Mouse (Mus musculus) neural tube, embryonic 12.5 days (tissue): ENCODE results near the gene Taf5. TPM values are rescaled to one million over a fixed set of nuclear protein-coding genes. Genes with fewer than 3 reads are reported as not detected.

Source experiments
- ATAC-seq: fragments of 200-750 bp; cut with Nextera tagmentation; 2 replicates; pipeline ENCODE4 v1.8.0; 2017; ENCODE audit warnings: low read depth, mild to moderate bottlenecking, moderate TSS enrichment, moderate library complexity; ENCODE audit not compliant: low FRiP score
- H3K27ac ChIP-seq: fragments of 300-500 bp; sonication (generic); 2 replicates; pipeline ENCODE4 v1.5.1; 2016
- H3K27me3 ChIP-seq: fragments of 300-500 bp; sonication (generic); replicated peaks from 2 replicates; pipeline ENCODE4 v1.6.1; 2016; ENCODE audit warnings: mild to moderate bottlenecking
- H3K36me3 ChIP-seq: fragments of 300-500 bp; sonication (generic); 2 replicates; pipeline ENCODE4 v1.6.1; 2016; ENCODE audit warnings: mild to moderate bottlenecking
- H3K4me1 ChIP-seq: fragments of 300-500 bp; sonication (generic); 2 replicates; pipeline ENCODE4 v1.6.1; 2016
- H3K4me2 ChIP-seq: fragments of 300-500 bp; sonication (generic); replicated peaks from 2 replicates; pipeline ENCODE4 v1.6.1; 2016; ENCODE audit warnings: mild to moderate bottlenecking
- H3K4me3 ChIP-seq: fragments of 300-500 bp; sonication (generic); 2 replicates; pipeline ENCODE4 v1.5.1; 2016
- H3K9ac ChIP-seq: fragments of 300-500 bp; sonication (generic); 2 replicates; pipeline ENCODE4 v1.6.1; 2016; ENCODE audit warnings: mild to moderate bottlenecking
- H3K9me3 ChIP-seq: fragments of 300-500 bp; sonication (generic); 2 replicates; pipeline ENCODE4 v1.6.1; 2016; ENCODE audit warnings: mild to moderate bottlenecking
- WGBS: fragments of 180-500 bp; shearing (Covaris S2); methylation state at CpG from one replicate; pipeline ENCODE4 v1.1.7; 2016; 5-methylcytosine and 5-hydroxymethylcytosine counted together
- polyA plus RNA-seq: library from polyadenylated mRNA; unstranded; fragments of >200 nt; fragmentation: Nextera tagmentation; extraction: Ambion mirVana; gene quantifications from 2 replicates; pipeline ENCODE4 v1.2.1, GENCODE M21; 2016

The Taf5 gene
- polyA plus RNA-seq, 1 experiment from 2014 or later = 12.6 TPM

GRCm38 (mm10) chr19:47088226-47088625, 20.7 kb downstream of the Taf5 start:
- H3K27me3 ChIP-seq = no peaks in the 10 kb centered on the region
- H3K4me2 ChIP-seq = no peak overlapping the region
- no peak overlapping the region for H3K27ac ChIP-seq
- WGBS = 92% methylated on average over 3 of the region's 3 CpGs
- H3K9ac ChIP-seq = no peak overlapping the region
- H3K4me3 ChIP-seq = no peak overlapping the region
- no peak for ATAC-seq
- H3K9me3 ChIP-seq = no peaks in the 10 kb centered on the region
- peaks cover 13% of the 10 kb centered on the region for H3K4me1 ChIP-seq
- peaks cover 33% of the 10 kb centered on the region for H3K36me3 ChIP-seq

DNA sequence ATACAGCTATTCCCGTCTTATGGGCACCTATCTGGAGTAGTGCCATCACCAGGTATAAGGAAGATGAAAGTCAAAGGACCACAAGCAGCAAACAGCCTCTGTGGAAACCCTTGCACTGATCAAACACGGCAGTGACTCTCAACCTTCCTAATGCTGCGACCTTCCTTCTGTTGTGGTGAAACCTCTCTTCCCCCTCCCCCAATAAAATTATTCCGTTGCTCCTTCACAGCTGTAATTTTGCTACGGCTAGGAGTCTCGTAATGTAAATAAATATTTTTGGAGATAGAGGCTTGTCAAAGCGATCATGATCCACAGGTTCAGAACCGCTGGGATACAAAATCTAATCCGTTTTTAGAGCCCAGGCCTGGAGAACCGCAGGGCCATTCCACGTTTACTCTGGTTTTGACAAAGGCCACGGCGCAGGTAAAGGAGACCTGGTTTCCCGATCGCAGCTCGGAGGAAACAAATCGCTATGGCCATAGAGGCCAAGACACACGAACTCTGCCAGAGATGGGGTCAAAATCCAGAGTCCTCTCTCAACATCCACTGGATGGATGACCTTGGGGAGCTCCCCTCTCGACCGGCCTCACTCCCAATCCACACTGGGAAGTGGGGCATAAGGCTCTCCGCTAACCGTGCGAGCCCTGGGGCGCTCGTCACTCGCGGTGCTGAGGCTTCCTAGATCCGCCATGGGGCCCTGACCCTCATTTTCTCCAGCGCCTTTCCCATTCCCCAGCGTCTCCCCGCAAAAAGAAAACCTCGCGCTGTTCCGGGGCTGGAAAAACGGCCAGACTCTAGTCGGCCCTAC, 22.4 kb downstream of the Taf5 start:
- H3K4me2 ChIP-seq = peak overlapping the region; percentile 89
- peak; percentile 78 for ATAC-seq
- WGBS = 3% methylated on average over 36 of the region's 36 CpGs
- H3K9me3 ChIP-seq = no peaks in the 10 kb centered on the region
- peak overlapping the region; percentile 59 for H3K27ac ChIP-seq
- H3K27me3 ChIP-seq = no peaks in the 10 kb centered on the region
- H3K4me3 ChIP-seq = peak overlapping the region; percentile 96
- peaks cover 13% of the 10 kb centered on the region for H3K4me1 ChIP-seq
- H3K36me3 ChIP-seq = peaks cover 22% of the 10 kb centered on the region
- H3K9ac ChIP-seq = peak overlapping the region; percentile 95

DNA sequence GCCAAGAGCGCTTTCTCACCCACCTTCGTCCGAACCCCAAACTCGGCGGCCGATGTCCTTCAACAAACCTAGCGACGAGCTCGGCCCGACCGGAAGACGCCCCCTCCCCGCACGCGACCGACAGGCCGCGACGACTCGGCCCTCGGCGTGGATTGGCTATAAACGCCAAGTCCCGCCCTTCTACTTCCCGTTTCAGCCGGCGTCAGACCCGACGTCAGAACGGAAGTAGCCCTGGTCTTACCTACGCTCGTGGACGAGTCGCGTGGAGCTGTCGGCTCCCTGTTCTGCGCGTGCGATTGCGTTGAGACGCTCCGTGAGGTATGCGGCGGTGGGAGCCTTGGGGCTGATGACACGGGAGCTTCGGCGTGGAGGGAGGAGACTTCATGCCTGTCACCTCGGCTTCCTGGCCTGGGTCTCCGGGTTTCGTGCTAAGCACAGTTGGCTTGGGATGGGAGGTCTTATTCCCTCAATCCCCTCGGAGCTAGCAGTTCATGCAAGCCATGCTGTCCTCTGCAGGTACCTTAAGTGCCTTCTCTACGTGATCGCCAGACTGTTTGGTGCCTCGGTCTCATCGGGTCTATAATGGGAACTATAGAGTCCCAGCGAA, 23.1 kb downstream of the Taf5 start, which contains the start of the genes Usmg5 and Pdcd11:
Usmg5 (minus strand) TSS at position 98 of the 607 bp plus-strand sequence.
Pdcd11 (plus strand) TSS at position 219 of the 607 bp plus-strand sequence.
- WGBS = under 1% methylated on average over 56 of the region's 56 CpGs
- ATAC-seq = peak; percentile 100
- Histone ChIP-seq H3K27me3 (no peaks in the 10 kb centered on the region), H3K27ac (peak within 1 kb of the TSS; percentile 59), H3K9ac (peak within 1 kb of the TSS; percentile 95), H3K4me2 (peak within 1 kb of the TSS; percentile 89), H3K4me3 (peak within 1 kb of the TSS; percentile 96), H3K36me3 (peaks cover 23% of the 10 kb centered on the region), H3K4me1 (peaks cover 13% of the 10 kb centered on the region), H3K9me3 (no peaks in the 10 kb centered on the region)

GRCm38 (mm10) chr19:47101080-47101479, 33.5 kb downstream of the Taf5 start:
- no peak overlapping the region for H3K4me3 ChIP-seq
- no peak overlapping the region for H3K9ac ChIP-seq
- no peak overlapping the region for H3K27ac ChIP-seq
- no peaks in the 10 kb centered on the region for H3K27me3 ChIP-seq
- ATAC-seq = no peak
- H3K4me1 ChIP-seq = no peaks in the 10 kb centered on the region
- WGBS = 93% methylated on average over 5 of the region's 5 CpGs
- no peaks in the 10 kb centered on the region for H3K9me3 ChIP-seq
- H3K4me2 ChIP-seq = no peak overlapping the region
- peaks cover 98% of the 10 kb centered on the region for H3K36me3 ChIP-seq

GRCm38 (mm10) chr19:47104641-47105271, 37.2 kb downstream of the Taf5 start:
- 93% methylated on average over 9 of the region's 9 CpGs for WGBS
- ATAC-seq = no peak
- no peaks in the 10 kb centered on the region for H3K4me1 ChIP-seq
- H3K27me3 ChIP-seq = no peaks in the 10 kb centered on the region
- H3K9me3 ChIP-seq = no peaks in the 10 kb centered on the region
- H3K27ac ChIP-seq = no peak overlapping the region
- H3K4me2 ChIP-seq = no peak overlapping the region
- no peak overlapping the region for H3K4me3 ChIP-seq
- H3K36me3 ChIP-seq = peaks cover 98% of the 10 kb centered on the region
- no peak overlapping the region for H3K9ac ChIP-seq

DNA sequence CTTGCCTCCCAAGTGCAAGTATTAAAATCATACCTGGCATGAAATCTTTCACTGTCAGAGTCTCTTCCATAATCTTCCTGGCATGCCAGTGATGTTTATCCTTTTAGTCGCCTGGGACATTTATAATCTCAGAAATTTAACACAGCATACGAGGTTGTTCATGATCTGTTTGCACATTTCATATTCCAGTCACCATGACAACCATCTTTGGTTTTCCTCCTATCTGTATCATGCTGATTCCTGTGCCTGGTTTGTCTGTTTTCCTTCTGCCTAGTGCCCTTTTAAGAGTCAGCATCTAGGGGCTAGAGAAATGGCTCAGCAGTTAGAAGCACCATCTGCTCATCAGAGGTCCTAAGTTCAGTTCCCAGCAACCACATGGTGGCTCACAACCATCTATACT, 51.1 kb downstream of the Taf5 start:
- Histone ChIP-seq H3K36me3 (peaks cover 70% of the 10 kb centered on the region), H3K9ac (no peak overlapping the region), H3K4me1 (no peaks in the 10 kb centered on the region), H3K9me3 (no peaks in the 10 kb centered on the region), H3K27me3 (no peaks in the 10 kb centered on the region), H3K4me2 (no peak overlapping the region), H3K27ac (no peak overlapping the region), H3K4me3 (no peak overlapping the region)
- 91% methylated on average over 2 of the region's 2 CpGs for WGBS
- no peak for ATAC-seq

DNA sequence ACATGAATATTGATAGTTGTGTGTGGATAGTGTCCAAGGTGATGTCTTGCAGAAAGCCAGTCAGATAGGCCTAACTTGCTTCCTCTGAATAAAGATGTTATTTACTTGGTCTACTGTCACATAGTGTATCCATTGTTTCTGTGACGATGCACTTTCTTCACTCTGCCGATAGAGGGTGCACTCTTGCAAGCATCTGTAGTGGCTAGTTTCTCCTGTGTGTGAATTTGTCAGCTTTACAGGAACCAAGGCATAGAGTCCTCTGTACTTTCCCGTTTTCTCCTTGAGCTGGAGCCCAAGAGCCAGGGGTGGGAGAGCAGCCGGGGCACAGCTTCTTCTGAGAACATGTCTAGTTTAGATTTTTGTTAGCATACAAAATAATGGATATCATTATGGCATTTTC, 53.5 kb downstream of the Taf5 start:
- peaks cover 66% of the 10 kb centered on the region for H3K36me3 ChIP-seq
- WGBS = 49% methylated on average over 4 of the region's 4 CpGs

GRCm38 (mm10) chr19:47122802-47123201, 55.3 kb downstream of the Taf5 start:
- Histone ChIP-seq H3K4me2 (no peak overlapping the region), H3K9me3 (no peaks in the 10 kb centered on the region), H3K27me3 (no peaks in the 10 kb centered on the region), H3K4me3 (no peak overlapping the region), H3K9ac (no peak overlapping the region), H3K27ac (no peak overlapping the region), H3K4me1 (no peaks in the 10 kb centered on the region), H3K36me3 (peaks cover 66% of the 10 kb centered on the region)
- 20% methylated on average over 2 of the region's 2 CpGs for WGBS
- no peak for ATAC-seq

More for the DNA sequence above, 53.5 kb downstream of the Taf5 start:
- no peaks in the 10 kb centered on the region for H3K4me1 ChIP-seq
- H3K9ac ChIP-seq = no peak overlapping the region
- H3K4me3 ChIP-seq = no peak overlapping the region
- no peak for ATAC-seq
- H3K4me2 ChIP-seq = no peak overlapping the region
- no peaks in the 10 kb centered on the region for H3K27me3 ChIP-seq
- H3K27ac ChIP-seq = no peak overlapping the region
- no peaks in the 10 kb centered on the region for H3K9me3 ChIP-seq

- Histone ChIP-seq H3K9ac (no peak overlapping the region), H3K4me1 (no peaks in the 10 kb centered on the region), H3K9me3 (no peaks in the 10 kb centered on the region), H3K27ac (no peak overlapping the region), H3K27me3 (no peaks in the 10 kb centered on the region), H3K4me2 (no peak overlapping the region), H3K4me3 (no peak overlapping the region), H3K36me3 (peaks cover 90% of the 10 kb centered on the region)
- WGBS = 93% methylated on average over 10 of the region's 10 CpGs
- ATAC-seq = no peak
Measured at GRCm38 (mm10) chr19:47128164-47128563, 60.6 kb downstream of the Taf5 start.

GRCm38 (mm10) chr19:47128835-47129234, 61.3 kb downstream of the Taf5 start:
- H3K27me3 ChIP-seq = no peaks in the 10 kb centered on the region
- peaks cover 97% of the 10 kb centered on the region for H3K36me3 ChIP-seq
- H3K4me1 ChIP-seq = no peaks in the 10 kb centered on the region
- H3K4me2 ChIP-seq = no peak overlapping the region
- H3K9ac ChIP-seq = no peak overlapping the region
- no peak for ATAC-seq
- 93% methylated on average over 11 of the region's 11 CpGs for WGBS
- no peak overlapping the region for H3K4me3 ChIP-seq
- no peaks in the 10 kb centered on the region for H3K9me3 ChIP-seq
- H3K27ac ChIP-seq = no peak overlapping the region

DNA sequence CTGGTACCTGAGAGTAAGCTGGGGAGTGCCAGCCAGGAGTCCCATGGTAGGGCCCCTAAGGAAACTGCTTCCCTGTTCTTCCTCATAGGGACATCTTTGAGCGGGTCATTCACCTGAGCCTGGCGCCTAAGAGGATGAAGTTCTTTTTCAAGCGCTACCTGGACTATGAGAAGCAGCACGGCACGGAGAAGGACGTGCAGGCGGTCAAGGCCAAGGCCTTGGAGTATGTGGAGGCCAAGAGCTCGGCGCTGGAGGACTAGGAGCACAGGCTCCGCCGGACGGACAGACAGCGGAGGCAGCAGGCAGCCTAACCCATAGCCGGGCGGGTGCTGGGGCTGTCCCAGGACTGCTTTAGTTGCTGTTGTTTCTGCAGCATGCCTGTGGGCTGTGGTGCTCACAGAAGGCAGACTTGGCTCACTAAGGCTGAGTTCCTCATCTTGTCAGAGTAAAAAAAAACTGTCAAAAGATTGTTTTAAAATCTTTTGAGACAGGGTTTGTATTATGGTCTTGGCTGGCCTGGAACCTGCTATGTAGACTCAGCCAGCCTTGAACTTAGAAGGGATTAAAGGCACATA, 63.1 kb downstream of the Taf5 start:
- H3K27ac ChIP-seq = no peak overlapping the region
- H3K4me1 ChIP-seq = no peaks in the 10 kb centered on the region
- 94% methylated on average over 15 of the region's 15 CpGs for WGBS
- no peak overlapping the region for H3K4me3 ChIP-seq
- no peak for ATAC-seq
- H3K4me2 ChIP-seq = no peak overlapping the region
- H3K9ac ChIP-seq = no peak overlapping the region
- peaks cover 81% of the 10 kb centered on the region for H3K36me3 ChIP-seq
- no peaks in the 10 kb centered on the region for H3K9me3 ChIP-seq
- H3K27me3 ChIP-seq = no peaks in the 10 kb centered on the region
